Mouse (Mus musculus): Measurements from ENCODE around the gene Actn4. TPM values are rescaled to one million over a fixed set of nuclear protein-coding genes. Genes with fewer than 3 reads are reported as not detected.

Gene Actn4
- polyA plus RNA-seq, 1 experiment from 2014 or later, result 140 TPM

DNA sequence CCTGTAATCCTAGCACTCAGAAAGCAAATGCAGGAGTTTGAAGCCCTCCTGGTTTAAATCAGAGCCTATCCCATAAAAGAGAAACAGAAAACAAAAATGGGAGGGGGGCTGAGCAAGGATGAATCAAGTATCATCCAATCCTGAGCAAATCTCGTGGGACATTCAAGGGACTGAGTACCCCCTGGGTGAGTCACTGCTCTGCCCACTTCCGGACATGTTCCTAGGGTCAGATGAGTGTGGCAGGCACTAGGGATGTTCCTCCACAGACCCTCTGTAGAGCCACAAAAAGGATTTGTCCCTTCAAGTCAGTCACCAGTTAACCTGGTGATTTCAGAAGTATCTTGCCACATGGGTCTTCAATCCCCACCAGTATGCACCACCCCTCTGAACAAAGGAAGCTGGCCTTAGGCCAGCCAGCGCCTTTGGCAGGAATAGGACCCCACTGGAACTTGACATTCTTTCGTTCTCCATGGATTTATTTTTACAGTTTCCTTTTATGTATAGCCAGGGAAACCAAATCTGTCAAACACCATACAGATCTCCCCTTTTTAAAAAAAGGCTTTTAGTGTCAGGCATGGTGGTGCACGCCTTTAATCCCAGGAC, 6.7 kb downstream of the Actn4 start:
- Histone ChIP-seq H3K27me3 (replicated peaks) (no peaks in the 10 kb centered on the region), H3K9me3 (no peaks in the 10 kb centered on the region), H3K4me2 (no peak overlapping the region), H3K27ac (no peak overlapping the region), H3K9ac (no peak overlapping the region), H3K4me1 (peaks cover 39% of the 10 kb centered on the region), H3K4me3 (no peak overlapping the region), H3K36me3 (replicated peaks) (no peaks in the 10 kb centered on the region)
- ATAC-seq (replicated peaks), result no peak
- 51% methylated on average over 5 of the region's 5 CpGs for WGBS

DNA sequence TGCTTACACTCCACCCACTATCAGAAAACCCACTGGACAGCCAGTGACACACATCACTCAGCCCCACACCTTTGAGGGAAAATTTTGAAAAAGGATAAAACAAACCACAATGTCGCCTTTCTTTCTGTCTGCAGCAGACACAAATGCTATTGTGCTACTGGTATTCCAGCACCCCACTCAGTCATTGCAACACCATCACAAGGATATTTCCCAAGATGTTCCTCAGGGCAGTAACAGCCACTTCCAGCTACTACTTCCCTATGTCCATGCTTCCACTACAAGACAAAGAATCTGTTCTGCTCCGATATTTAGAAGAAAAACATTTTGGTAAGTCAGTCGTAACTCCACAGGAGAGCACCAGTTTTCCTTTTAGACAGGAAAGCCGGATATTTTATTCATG, 7.4 kb downstream of the Actn4 start:
- Histone ChIP-seq H3K4me3 (no peak overlapping the region), H3K9me3 (no peaks in the 10 kb centered on the region), H3K4me1 (peaks cover 33% of the 10 kb centered on the region), H3K36me3 (replicated peaks) (no peaks in the 10 kb centered on the region), H3K4me2 (no peak overlapping the region), H3K9ac (no peak overlapping the region), H3K27me3 (replicated peaks) (no peaks in the 10 kb centered on the region), H3K27ac (no peak overlapping the region)
- 78% methylated on average over 4 of the region's 4 CpGs for WGBS
- no peak for ATAC-seq (replicated peaks)

DNA sequence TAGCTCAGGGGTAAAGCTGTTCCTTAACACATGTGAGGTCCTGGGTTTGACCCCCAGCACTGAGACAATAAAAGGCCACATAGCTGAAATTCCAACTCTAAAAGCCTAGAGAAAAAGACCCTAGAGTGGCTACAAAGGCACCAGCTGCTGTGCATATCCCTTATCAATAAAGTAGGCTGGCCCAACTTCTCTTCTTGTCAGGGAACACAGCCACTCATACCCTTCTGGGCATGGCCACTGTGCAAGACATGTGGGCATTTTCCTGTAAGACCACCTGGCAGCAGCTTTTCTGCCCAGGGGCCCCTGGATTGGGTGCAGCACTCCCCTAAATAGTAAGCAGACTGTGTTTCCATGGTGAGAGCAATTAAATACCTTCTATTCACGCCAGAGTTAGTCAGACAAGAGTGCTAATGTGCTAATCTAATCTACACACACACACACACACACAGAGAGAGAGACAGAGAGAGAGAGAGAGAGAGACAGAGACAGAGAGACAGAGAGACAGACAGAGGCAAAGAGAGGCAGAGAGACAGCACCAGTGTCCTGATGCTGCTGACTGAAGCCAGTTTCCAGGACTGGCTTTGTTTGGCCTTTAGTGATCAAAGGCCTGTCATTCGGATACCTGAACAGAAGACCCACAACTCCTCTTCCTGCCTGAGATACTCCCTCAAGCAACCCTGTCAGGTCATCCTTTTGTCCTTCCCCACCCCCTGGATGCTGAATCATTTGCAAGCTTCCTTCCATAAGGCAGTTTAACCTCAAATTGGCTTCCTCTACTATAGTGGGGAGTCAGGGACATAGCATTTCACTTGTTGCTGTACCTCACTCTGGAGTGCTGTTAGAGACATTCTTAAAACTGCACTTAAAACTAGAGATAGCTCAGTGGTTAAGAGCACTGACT, 8.4 kb downstream of the Actn4 start:
- H3K4me1 ChIP-seq, result peaks cover 22% of the 10 kb centered on the region
- no peak overlapping the region for H3K4me2 ChIP-seq
- no peak overlapping the region for H3K4me3 ChIP-seq
- ATAC-seq (replicated peaks), result no peak
- H3K27ac ChIP-seq, result 0 out of 2 replicates have a peak overlapping the region, but pooled peaks have one; percentile 5
- no peaks in the 10 kb centered on the region for H3K9me3 ChIP-seq
- WGBS, result 4% methylated on average over 2 of the region's 2 CpGs
- H3K36me3 ChIP-seq (replicated peaks), result no peaks in the 10 kb centered on the region
- H3K27me3 ChIP-seq (replicated peaks), result no peaks in the 10 kb centered on the region
- H3K9ac ChIP-seq, result no peak overlapping the region

DNA sequence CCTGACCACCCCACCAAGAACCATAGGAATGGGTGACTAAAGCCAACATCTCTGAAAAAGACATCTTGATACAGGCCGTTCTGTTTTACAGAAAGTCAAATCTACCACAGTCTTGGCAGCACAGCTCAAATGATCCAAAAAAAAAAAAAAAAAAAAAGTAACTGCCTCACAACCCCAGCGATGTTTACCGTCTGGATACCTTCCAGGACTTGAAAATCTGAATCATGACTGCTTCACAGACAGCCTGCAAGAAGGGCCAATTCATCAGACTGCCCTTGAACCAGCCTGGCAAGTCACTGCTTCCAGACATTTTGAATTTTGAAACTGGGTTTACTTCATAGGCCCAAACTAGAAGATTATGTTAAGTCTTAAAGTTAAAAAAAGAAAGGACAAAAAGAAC, 9.4 kb downstream of the Actn4 start:
- no peak overlapping the region for H3K4me2 ChIP-seq
- 26% methylated on average over 3 of the region's 3 CpGs for WGBS
- H3K4me3 ChIP-seq, result no peak overlapping the region
- no peaks in the 10 kb centered on the region for H3K36me3 ChIP-seq (replicated peaks)
- H3K9me3 ChIP-seq, result no peaks in the 10 kb centered on the region
- no peaks in the 10 kb centered on the region for H3K27me3 ChIP-seq (replicated peaks)
- ATAC-seq (replicated peaks), result no peak
- no peak overlapping the region for H3K27ac ChIP-seq
- H3K9ac ChIP-seq, result no peak overlapping the region
- H3K4me1 ChIP-seq, result peaks cover 22% of the 10 kb centered on the region

DNA sequence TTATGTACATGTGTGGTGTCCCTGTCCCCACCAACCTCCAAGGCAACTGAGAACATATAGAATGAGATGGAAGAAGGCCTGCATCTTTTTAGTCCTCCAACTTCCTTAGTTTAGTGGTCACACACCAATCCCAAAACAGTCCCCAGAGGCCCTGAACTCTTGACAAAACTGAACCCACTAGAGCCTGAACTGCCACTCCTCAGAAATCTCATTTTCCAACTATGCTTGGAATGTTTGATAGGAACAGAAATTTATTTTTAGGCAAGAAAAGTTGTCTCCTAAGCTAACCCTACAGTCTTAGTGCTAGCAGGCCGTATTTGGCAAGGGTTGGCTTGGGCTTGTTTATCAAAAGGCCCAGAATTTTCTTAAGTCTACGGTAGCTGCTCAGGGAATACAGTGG, 10.4 kb downstream of the Actn4 start:
- Histone ChIP-seq H3K4me3 (no peak overlapping the region), H3K27me3 (replicated peaks) (no peaks in the 10 kb centered on the region), H3K27ac (no peak overlapping the region), H3K9ac (no peak overlapping the region), H3K36me3 (replicated peaks) (no peaks in the 10 kb centered on the region), H3K4me2 (no peak overlapping the region), H3K4me1 (peaks cover 19% of the 10 kb centered on the region), H3K9me3 (no peaks in the 10 kb centered on the region)
- 86% methylated on average over 2 of the region's 2 CpGs for WGBS
- no peak for ATAC-seq (replicated peaks)

DNA sequence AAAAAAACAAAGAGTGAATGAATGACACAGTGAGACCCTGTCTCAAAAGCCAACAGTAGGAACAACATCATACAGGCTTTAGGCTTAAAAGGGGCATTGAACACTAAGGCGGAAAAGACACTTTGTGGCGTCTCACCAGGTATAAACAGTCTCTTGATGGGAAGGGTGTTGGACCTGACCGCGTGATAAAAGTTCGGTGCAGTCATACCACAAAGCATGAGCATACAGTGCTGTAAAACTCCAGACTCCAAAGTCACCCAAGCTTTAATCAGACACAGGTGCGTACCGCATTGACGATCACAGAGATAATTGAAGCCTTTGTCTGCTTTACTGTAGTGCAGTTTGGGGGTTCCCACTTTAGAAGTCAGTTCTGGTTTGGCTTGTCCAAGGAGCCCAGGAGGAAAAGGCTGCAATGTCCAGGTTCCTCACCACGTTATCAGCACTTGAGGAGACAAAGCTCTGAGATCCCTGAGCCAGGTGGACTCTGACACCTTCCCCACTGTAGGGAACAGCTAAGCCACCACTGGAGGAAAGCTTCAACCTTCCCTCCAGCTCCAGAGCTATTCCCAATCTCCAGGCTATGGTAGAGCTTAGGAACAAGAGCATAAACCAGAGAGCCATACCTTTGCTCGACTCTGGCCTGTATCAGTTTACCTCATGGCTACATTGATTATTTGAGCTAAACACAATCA, 11.6 kb downstream of the Actn4 start:
- Histone ChIP-seq H3K36me3 (replicated peaks) (no peaks in the 10 kb centered on the region), H3K9ac (no peak overlapping the region), H3K4me1 (peaks cover 28% of the 10 kb centered on the region), H3K9me3 (no peaks in the 10 kb centered on the region), H3K4me3 (no peak overlapping the region), H3K27ac (no peak overlapping the region), H3K27me3 (replicated peaks) (no peaks in the 10 kb centered on the region), H3K4me2 (no peak overlapping the region)
- 93% methylated on average over 10 of the region's 10 CpGs for WGBS
- no peak for ATAC-seq (replicated peaks)

DNA sequence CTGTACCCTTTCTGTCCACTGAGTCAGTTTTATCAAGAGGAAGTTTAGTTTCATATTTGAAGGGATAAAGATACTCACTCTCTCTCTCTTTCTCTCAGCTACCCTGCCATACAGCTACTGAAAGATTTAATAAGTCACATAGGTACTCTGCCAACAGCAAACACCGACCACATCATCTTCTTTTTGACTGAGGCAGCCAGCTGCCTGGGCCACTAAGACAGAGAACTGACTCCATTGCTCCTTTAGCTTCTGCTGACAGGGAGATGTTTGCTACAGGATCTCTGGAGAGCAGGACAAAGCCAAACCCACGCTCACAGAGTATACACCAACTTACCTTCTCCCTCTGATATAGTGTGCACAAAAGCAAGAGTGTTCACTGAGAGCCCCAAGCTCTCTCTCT, 12.8 kb downstream of the Actn4 start:
- no peak for ATAC-seq (replicated peaks)
- no peaks in the 10 kb centered on the region for H3K27me3 ChIP-seq (replicated peaks)
- H3K36me3 ChIP-seq (replicated peaks), result no peaks in the 10 kb centered on the region
- H3K9ac ChIP-seq, result no peak overlapping the region
- peaks cover 23% of the 10 kb centered on the region for H3K4me1 ChIP-seq
- 92% methylated on average over 2 of the region's 2 CpGs for WGBS
- no peaks in the 10 kb centered on the region for H3K9me3 ChIP-seq
- no peak overlapping the region for H3K27ac ChIP-seq
- H3K4me2 ChIP-seq, result no peak overlapping the region
- no peak overlapping the region for H3K4me3 ChIP-seq

DNA sequence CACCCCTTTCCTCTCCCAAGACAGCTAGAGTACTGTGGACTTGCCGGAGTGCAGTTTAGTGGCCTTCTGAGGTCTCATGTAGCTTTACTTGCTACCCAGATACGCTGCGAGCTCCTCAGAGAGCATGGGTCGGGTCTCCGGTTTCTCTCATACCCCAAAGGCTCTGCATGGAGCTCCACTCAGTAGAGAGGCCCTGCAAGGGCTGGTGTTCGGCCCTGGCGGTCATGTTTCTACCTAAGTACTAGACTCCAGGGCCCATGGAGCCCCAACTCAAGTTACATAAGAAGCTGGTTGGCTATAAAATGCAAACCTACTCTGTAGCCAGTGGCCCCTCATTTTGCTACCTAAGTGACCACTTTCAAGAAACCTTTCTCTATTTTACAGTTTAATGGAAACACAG, 13.4 kb downstream of the Actn4 start:
- ATAC-seq (replicated peaks), result no peak
- no peaks in the 10 kb centered on the region for H3K36me3 ChIP-seq (replicated peaks)
- no peak overlapping the region for H3K4me2 ChIP-seq
- H3K9me3 ChIP-seq, result no peaks in the 10 kb centered on the region
- no peak overlapping the region for H3K27ac ChIP-seq
- H3K27me3 ChIP-seq (replicated peaks), result no peaks in the 10 kb centered on the region
- 94% methylated on average over 7 of the region's 7 CpGs for WGBS
- no peak overlapping the region for H3K4me3 ChIP-seq
- peaks cover 19% of the 10 kb centered on the region for H3K4me1 ChIP-seq
- no peak overlapping the region for H3K9ac ChIP-seq

DNA sequence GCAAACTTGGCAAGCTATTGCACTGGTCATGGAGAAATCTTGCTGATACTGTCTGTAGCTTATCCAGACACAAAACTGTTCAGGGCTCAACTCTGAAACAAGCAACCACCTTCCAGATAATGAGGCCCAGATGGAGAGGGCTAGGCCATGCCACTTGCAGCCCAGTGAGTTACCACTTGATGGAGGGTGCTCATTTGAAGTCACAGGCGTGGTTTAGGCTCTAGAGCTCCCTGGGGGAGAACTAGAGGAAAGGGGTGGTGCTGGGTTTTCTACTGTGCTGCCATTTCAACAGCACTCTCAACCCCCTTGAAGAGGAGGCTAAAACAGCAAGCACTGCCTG, 15.9 kb downstream of the Actn4 start:
- Histone ChIP-seq H3K4me1 (peaks cover 14% of the 10 kb centered on the region), H3K4me3 (no peak overlapping the region), H3K27ac (no peak overlapping the region), H3K4me2 (no peak overlapping the region), H3K36me3 (replicated peaks) (no peaks in the 10 kb centered on the region), H3K27me3 (replicated peaks) (no peaks in the 10 kb centered on the region), H3K9me3 (no peaks in the 10 kb centered on the region), H3K9ac (no peak overlapping the region)
- 45% methylated on average over 1 of the region's 1 CpGs for WGBS
- no peak for ATAC-seq (replicated peaks)

DNA sequence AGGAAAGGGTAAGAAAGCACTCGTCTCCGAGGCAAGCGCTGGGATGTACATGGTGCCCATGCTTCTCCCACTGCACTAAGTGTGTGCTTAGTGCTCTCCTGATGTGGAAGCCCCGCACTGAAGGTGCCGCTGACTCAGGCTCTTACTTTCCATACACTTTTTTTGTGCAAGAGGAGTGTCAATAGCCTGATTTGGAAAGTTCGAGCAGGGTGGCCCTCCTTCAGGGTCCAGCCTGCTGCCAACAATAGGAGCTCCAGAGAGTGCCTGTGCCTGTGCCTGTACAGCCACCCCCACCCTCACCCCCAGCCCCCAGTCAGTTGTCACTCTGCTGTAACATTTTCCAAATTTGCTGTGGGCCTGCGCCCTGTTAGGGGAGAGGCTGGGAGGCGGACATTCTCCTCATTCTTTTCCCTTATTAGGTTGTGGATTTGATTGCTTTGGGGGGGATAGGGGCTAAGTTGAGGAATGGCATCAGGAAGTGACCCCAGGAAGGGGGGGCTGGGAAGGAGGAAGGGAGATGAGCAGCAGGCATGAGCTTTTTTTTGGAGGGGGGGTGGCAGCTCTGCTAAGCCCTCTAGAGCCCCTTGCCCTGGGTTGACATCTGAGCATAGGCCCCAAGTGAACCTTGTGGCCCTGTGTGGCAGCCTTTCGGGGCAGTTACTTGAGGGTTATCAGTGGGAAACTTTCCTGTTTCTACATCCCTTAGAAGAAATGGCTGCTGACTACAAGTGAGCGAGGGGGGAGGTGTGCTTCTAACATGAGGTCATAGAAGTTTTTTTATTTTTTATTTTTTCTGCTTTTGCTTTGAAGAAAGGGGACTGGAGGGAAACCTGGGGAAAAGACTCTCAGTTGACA, 16.5 kb downstream of the Actn4 start:
- peaks cover 14% of the 10 kb centered on the region for H3K4me1 ChIP-seq
- no peak for ATAC-seq (replicated peaks)
- H3K4me2 ChIP-seq, result no peak overlapping the region
- no peak overlapping the region; the same call in 1 of the 2 replicates for H3K9ac ChIP-seq
- H3K9me3 ChIP-seq, result no peaks in the 10 kb centered on the region
- 51% methylated on average over 10 of the region's 10 CpGs for WGBS
- no peaks in the 10 kb centered on the region for H3K27me3 ChIP-seq (replicated peaks)
- no peaks in the 10 kb centered on the region for H3K36me3 ChIP-seq (replicated peaks)
- 0 out of 2 replicates have a peak overlapping the region, but pooled peaks have one; percentile 7 for H3K27ac ChIP-seq
- H3K4me3 ChIP-seq, result no peak overlapping the region

DNA sequence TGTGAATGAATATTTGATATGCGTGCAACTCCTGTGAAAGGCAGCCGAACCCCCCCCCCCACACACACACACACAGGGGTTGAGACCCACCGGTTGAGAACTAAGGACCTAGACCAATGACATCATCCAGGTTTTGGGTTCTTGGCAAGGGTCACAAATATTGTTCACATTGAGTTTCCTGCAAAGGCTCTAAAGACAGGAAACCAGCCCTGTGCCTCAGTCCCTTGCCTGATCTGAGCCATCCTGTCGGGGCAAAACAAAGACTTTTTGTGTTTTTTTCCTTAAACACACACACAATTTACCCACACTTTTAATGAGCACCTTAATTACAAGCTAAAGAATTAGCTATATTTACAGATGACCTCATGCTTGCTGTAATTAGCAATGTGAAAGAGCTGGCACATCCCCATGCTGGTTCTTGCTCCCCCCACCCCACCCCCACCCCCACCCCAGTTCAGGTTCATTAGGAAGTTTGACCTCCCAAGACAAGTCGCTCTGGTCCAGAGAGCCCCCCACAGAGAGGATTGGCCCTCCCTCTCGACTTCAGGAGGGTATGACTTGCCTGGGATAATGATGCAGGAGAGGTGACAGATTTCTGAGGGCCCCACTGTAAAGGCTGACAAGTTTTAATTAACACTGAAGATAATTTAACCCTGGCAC, 17.3 kb downstream of the Actn4 start:
- no peaks in the 10 kb centered on the region for H3K36me3 ChIP-seq (replicated peaks)
- no peak overlapping the region for H3K9ac ChIP-seq
- no peak overlapping the region for H3K4me3 ChIP-seq
- no peak overlapping the region for H3K4me2 ChIP-seq
- 0 out of 2 replicates have a peak overlapping the region, but pooled peaks have one; percentile 7 for H3K27ac ChIP-seq
- H3K4me1 ChIP-seq, result peaks cover 14% of the 10 kb centered on the region
- no peaks in the 10 kb centered on the region for H3K9me3 ChIP-seq
- WGBS, result 55% methylated on average over 6 of the region's 6 CpGs
- H3K27me3 ChIP-seq (replicated peaks), result no peaks in the 10 kb centered on the region
- no peak for ATAC-seq (replicated peaks)
